ENCODE assay signal across 4 mouse cellular contexts in genomic region chr14:122683645-122684044, GRCm38 (mm10).
"Had no signal": no experiment of that assay in that cellular context is flagged by ENCODE, and none has a peak within 500 bp of the region (broad histone marks: within the 10 kb centered on the region; RNA-seq: fewer than 3 reads in every experiment).

No protein-coding gene starts in this region.

- DNase-seq: kidney, adult 2 months; kidney, postnatal 14 days; lung, embryonic 14.5 days; lung, postnatal 10 days had no signal
